Mouse (Mus musculus) central nervous system, embryonic 14 days (tissue): ENCODE results near the gene Olfr322. TPM values are rescaled to one million over a fixed set of nuclear protein-coding genes. Genes with fewer than 3 reads are reported as not detected.

ENCODE experiments used
- polyA plus RNA-seq: library from polyadenylated mRNA; depleted of rRNA; stranded (reverse); fragments of >200 nt; gene quantifications from 2 replicates; pipeline ENCODE4 v1.2.3, GENCODE M21; 2012; rRNA removed

The Olfr322 gene
- polyA plus RNA-seq, result 0.01 TPM in 1 of 2 replicates, not detected in the other

DNA sequence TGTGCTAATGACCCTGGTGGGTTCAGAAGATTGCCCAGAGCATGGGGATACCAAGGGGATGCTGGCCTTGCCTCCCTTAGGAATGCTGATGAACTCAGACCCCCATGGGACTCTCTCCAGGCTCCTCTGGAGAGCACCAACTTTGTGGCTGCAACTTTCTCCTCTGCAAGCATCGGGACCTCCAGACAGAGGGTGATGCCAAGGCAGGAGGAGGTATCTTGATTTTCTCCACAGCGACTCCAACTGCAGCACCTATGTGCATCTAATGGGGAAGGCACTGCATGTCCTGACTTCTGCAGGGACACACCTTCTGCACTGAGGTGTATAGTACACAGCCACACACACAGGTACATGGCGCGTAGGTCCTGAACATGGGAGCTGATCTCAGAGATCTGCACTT, at the start of gene Olfr322:
Gene Olfr322, plus strand, starts transcription at position 187 of the 400 bp plus-strand sequence.

DNA sequence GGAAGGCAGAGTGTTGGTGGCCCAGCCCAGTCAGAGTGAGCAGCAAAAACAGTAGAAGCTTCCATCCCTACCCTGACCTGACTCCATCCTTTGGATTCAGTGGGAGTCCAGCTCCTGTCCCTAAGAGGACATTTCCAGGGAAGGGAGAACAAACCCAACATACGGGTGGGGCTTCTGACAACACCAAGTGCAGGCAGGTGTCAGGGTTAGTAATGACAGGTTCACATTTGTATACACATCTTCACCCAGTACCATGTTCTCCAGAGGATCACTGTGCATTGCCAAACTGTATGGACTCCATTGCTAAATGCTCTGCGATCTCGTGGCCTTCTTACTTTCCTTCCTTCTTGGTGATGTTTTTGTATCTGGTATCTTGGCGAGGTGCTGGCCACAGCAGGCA, 42.6 kb upstream of the Olfr322 start, which contains the start of gene 2210407C18Rik:
Gene 2210407C18Rik, minus strand, starts transcription at position 101 of the 400 bp plus-strand sequence.

DNA sequence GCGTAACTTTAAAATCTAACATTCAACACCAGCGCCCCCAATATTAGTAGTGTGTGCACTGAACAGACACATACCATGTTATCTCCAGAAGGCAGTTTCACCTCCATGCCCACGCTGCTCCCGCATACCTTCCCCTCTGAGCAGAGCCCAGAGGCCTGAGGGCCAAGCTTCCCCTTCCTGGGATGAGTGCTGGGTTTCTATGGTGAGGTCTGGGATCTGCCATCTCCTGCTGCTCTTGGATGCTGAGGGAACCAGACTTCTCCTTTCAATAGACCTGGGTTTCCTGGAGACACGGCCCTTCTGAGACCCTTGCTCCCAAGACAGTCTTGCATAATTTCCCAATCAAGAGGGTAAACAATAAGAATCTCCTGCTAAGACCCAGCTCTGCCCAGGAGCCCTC, 28.2 kb upstream of the Olfr322 start, which contains the start of gene Olfr323:
Gene Olfr323, minus strand, starts transcription at position 101 of the 400 bp plus-strand sequence.

DNA sequence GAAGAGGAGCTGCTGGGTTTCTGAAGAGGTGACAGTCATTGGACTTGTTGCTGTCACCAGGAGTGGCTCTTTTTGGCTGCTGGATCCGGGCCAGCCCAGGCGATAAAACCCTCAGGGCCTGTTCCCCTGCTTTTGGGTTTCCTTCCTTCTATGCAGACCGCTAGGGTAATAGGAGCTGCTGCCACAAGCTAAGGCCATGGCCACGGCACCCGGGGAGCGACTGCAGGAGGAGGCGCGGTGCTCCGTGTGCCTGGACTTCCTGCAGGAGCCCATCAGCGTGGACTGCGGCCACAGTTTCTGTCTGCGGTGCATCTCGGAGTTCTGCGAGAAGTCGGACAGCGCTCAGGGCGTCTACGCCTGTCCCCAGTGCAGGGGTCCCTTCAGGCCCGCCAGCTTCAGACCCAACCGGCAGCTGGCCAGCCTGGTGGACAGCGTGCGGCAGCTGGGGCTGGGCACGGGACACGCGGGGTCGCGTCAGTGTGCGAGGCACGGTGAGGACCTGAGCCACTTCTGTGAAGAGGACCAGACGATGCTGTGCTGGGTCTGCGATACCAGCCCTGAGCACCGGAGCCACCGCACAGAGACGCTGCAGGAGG, 18.2 kb upstream of the Olfr322 start, which contains the start of gene Trim58:
Gene Trim58, plus strand, starts transcription at position 194 of the 596 bp plus-strand sequence.

DNA sequence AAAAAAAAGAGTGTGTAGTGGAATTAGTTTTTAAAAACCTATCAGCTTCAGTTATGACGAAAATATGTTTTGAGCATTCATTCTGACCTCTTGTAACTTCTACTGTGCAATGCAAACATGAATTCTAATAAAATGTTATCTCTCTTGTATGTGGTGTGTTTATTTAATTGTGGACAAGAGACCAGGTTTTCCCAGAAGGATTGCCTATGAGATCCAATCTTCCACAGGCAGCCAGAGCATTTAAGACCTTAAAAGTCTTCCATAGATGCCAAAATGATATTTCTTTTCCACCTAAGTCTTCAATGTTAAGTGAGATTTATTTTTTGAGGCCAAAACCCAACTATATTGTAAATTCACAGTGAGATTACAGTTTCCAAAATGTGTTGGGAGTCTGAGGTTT, 22.2 kb downstream of the Olfr322 start, which contains the start of gene Olfr320:
Gene Olfr320, plus strand, starts transcription at position 301 of the 400 bp plus-strand sequence.

DNA sequence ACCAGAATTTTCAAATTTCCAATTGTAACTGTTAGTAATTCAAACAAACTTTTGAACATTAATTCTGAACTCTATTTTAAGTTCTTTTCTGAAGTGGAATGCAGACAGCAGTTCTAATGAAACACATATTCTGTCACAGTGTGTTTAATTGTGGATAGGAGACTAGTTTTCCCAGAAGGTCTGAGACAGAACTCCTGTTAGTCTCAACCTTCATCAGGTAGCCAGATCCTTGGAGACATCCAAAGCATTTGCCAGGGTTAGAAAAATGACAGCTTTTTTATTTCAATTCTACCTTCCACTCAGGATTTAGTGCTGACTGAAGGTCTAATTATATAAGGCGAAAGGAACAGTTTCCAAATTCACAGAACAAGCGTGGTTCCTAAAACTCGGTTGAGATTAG, 40.3 kb downstream of the Olfr322 start, which contains the start of gene Olfr319:
Gene Olfr319, plus strand, starts transcription at position 301 of the 400 bp plus-strand sequence.

Other genes starting within 250 kb of the Olfr322 start
- not detected in 2 replicates for gene 1810065E05Rik, start 237.7 kb upstream of the Olfr322 start, polyA plus RNA-seq
- not detected in 2 replicates for gene Gm12253, start 226.2 kb upstream of the Olfr322 start, polyA plus RNA-seq
- gene Lypd9, start 205.9 kb upstream of the Olfr322 start, polyA plus RNA-seq, result not detected in 2 replicates
- not detected in 2 replicates for gene Olfr30, start 196.5 kb upstream of the Olfr322 start, polyA plus RNA-seq
- not detected in 2 replicates for gene Olfr332, start 166.2 kb upstream of the Olfr322 start, polyA plus RNA-seq
- gene Olfr331, start 156.2 kb upstream of the Olfr322 start, polyA plus RNA-seq, result not detected in 2 replicates
- not detected in 2 replicates for gene Olfr330, start 123.9 kb upstream of the Olfr322 start, polyA plus RNA-seq
- gene Olfr329-ps, start 112.4 kb upstream of the Olfr322 start, polyA plus RNA-seq, result not detected in 2 replicates
- gene Olfr328, start 103.1 kb upstream of the Olfr322 start, polyA plus RNA-seq, result 0.02 and 0.03 TPM in 2 replicates
- 0.06 and 0.08 TPM in 2 replicates for gene Olfr224, start 88.2 kb upstream of the Olfr322 start, polyA plus RNA-seq
- not detected in 2 replicates for gene Olfr325, start 81.1 kb upstream of the Olfr322 start, polyA plus RNA-seq
- 0.03 and 0.05 TPM in 2 replicates for gene Olfr324, start 63.7 kb upstream of the Olfr322 start, polyA plus RNA-seq
- gene 2210407C18Rik, start 42.7 kb upstream of the Olfr322 start, polyA plus RNA-seq, result not detected in 2 replicates
- gene Olfr323, start 28.3 kb upstream of the Olfr322 start, polyA plus RNA-seq, result not detected in 2 replicates
- gene Trim58, start 18.3 kb upstream of the Olfr322 start, polyA plus RNA-seq, result 0.11 TPM in 1 of 2 replicates, not detected in the other
- gene Olfr320, start 22.3 kb downstream of the Olfr322 start, polyA plus RNA-seq, result not detected in 2 replicates
- not detected in 2 replicates for gene Olfr319, start 40.4 kb downstream of the Olfr322 start, polyA plus RNA-seq
- gene Olfr318, start 65.2 kb downstream of the Olfr322 start, polyA plus RNA-seq, result not detected in 2 replicates
- gene Olfr317, start 80.4 kb downstream of the Olfr322 start, polyA plus RNA-seq, result 0.16 and 0.28 TPM in 2 replicates
- gene Olfr316, start 94.0 kb downstream of the Olfr322 start, polyA plus RNA-seq, result not detected in 2 replicates
- not detected in 2 replicates for gene Olfr315, start 114.4 kb downstream of the Olfr322 start, polyA plus RNA-seq
- not detected in 2 replicates for gene Olfr314, start 124.2 kb downstream of the Olfr322 start, polyA plus RNA-seq
- gene Fam183b, start 143.2 kb downstream of the Olfr322 start, polyA plus RNA-seq, result 2.4 and 3.0 TPM in 2 replicates
- not detected in 2 replicates for gene Olfr313, start 156.2 kb downstream of the Olfr322 start, polyA plus RNA-seq
- not detected in 2 replicates for gene Olfr312, start 170.5 kb downstream of the Olfr322 start, polyA plus RNA-seq
- gene Olfr311, start 180.5 kb downstream of the Olfr322 start, polyA plus RNA-seq, result not detected in 2 replicates
- 27.6 and 31.1 TPM in 2 replicates for gene Gm12258, start 188.4 kb downstream of the Olfr322 start, polyA plus RNA-seq
- gene 2810021J22Rik, start 208.4 kb downstream of the Olfr322 start, polyA plus RNA-seq, result 9.6 and 10.4 TPM in 2 replicates
- 5.4 and 5.7 TPM in 2 replicates for gene Zfp39, start 245.4 kb downstream of the Olfr322 start, polyA plus RNA-seq